28 mouse cellular contexts compared by ENCODE assay signal in genomic region chr16:23513401-23513800, GRCm38 (mm10). TPM values are rescaled to one million over a fixed set of nuclear protein-coding genes. Genes with fewer than 3 reads are reported as not detected.
"Had no signal": no experiment of that assay in that cellular context is flagged by ENCODE, and none has a peak within 500 bp of the region (broad histone marks: within the 10 kb centered on the region; RNA-seq: fewer than 3 reads in every experiment).

No protein-coding gene starts in this region.

- H3K4me2 ChIP-seq: heart, embryonic 11.5 days; heart, embryonic 13.5 days; heart, embryonic 15.5 days; hindbrain, embryonic 13.5 days; hindbrain, embryonic 15.5 days; kidney, embryonic 15.5 days; limb, embryonic 13.5 days; limb, embryonic 15.5 days; liver, embryonic 11.5 days; liver, embryonic 13.5 days had no signal

- H3K27ac ChIP-seq: gastrocnemius, adult 2 months; heart, adult 2 months; heart, embryonic 13.5 days; heart, embryonic 15.5 days; hindbrain, embryonic 13.5 days; hindbrain, embryonic 15.5 days; hindbrain, postnatal 0 days; kidney, embryonic 15.5 days; kidney, postnatal 0 days; limb, embryonic 13.5 days; limb, embryonic 15.5 days; liver, embryonic 13.5 days had no signal

- H3K27me3 ChIP-seq: heart, embryonic 15.5 days; hindbrain, embryonic 13.5 days; hindbrain, embryonic 15.5 days; kidney, embryonic 15.5 days; limb, embryonic 13.5 days; limb, embryonic 15.5 days; liver, embryonic 13.5 days had no signal

- DNase-seq: gastrocnemius, adult 2 months; gastrocnemius, postnatal 10 days; gastrocnemius, postnatal 25 days; heart, adult 2 months; heart, postnatal 14 days; heart, postnatal 36 days; kidney, adult 11 months; kidney, adult 2 months; kidney, adult 9 months; kidney, postnatal 14 days; kidney, postnatal 36 days; layer of hippocampus, adult 9-11 months; layer of hippocampus, postnatal 36 days; left cerebral cortex, postnatal 4 days; liver, embryonic 13.5 days had no signal

- ATAC-seq: hindbrain, postnatal 0 days; intestine, embryonic 16.5 days had no signal

- H3K9ac ChIP-seq: heart, embryonic 13.5 days; heart, embryonic 15.5 days; hindbrain, embryonic 13.5 days; hindbrain, embryonic 15.5 days; kidney, embryonic 15.5 days; limb, embryonic 13.5 days; limb, embryonic 15.5 days; liver, embryonic 13.5 days had no signal

- H3K9me3 ChIP-seq: heart, embryonic 13.5 days; heart, embryonic 15.5 days; hindbrain, embryonic 13.5 days; hindbrain, embryonic 15.5 days; kidney, embryonic 15.5 days; limb, embryonic 13.5 days; limb, embryonic 15.5 days; liver, embryonic 13.5 days had no signal

- H3K4me3 ChIP-seq: gastrocnemius, adult 2 months; heart, adult 2 months; heart, embryonic 13.5 days; heart, embryonic 15.5 days; hindbrain, embryonic 13.5 days; hindbrain, embryonic 15.5 days; kidney, embryonic 15.5 days; limb, embryonic 13.5 days; limb, embryonic 15.5 days; liver, embryonic 13.5 days had no signal

- H3K36me3 ChIP-seq: heart, embryonic 15.5 days; kidney, embryonic 15.5 days; limb, embryonic 13.5 days; limb, embryonic 15.5 days had no signal

RNA-seq across cellular contexts. Expression of gene Masp1, which starts 7.2 kb away (rescaled TPM):
- total RNA-seq: hematopoietic stem cell, adult 5-6 weeks had no signal
